ENCODE assay signal across 8 mouse cellular contexts in the genomic region with DNA sequence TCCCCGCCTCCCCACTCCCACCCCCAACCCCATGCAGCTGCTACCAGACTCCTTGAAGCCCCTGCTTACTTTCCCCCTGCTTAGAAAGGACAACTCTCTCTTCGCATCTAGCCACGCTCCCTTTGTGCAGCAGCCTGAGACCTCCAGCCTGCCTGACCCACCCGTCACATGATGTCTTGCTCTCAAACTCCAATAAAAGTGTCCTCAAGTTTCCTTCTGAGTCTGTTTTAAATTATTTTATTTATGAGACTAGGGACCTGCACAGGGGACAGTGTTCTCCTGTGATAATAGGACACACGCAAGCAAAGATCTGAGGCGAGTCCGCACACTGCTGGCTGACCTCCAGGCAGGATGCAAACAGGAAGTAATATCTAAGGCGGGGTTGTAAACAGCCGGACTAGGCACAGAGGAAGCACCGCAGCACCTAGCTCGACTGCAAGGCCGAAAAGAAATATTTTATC. TPM values are rescaled to one million over a fixed set of nuclear protein-coding genes. Genes with fewer than 3 reads are reported as not detected.
DNase-seq lines count a peak whose midpoint lies in the region; ATAC-seq and TF ChIP-seq lines count a peak whose summit lies in the region.

No protein-coding gene starts in this region.

- ATAC-seq in forebrain, postnatal 0 days = no peak; the same call in 1 of the 2 replicates
- ATAC-seq in hindbrain, embryonic 12.5 days (ENCODE audit: low FRiP score) = peak; percentile 52; the same call in 1 of the 2 replicates
- ATAC-seq in limb, embryonic 14.5 days (ENCODE audit: low FRiP score, low read depth) = peak; percentile 73; the same call in 1 of the 2 replicates
- peak; percentile 69; the same call in 1 of the 2 replicates for ATAC-seq in midbrain, embryonic 13.5 days
- ATAC-seq in inflammation-experienced regulatory T-cells, adult 6 months = no peak

- no peak overlapping the region for H3K9ac ChIP-seq in forebrain, postnatal 0 days
- H3K9ac ChIP-seq in hindbrain, embryonic 12.5 days = peak overlapping the region; percentile 49; the same call in 1 of the 2 replicates
- peak overlapping the region; percentile 44 for H3K9ac ChIP-seq in limb, embryonic 14.5 days (ENCODE audit: low read depth, low read length, severe bottlenecking)
- H3K9ac ChIP-seq in midbrain, embryonic 13.5 days (replicated peaks) = peak overlapping the region; percentile 39

- DNase-seq in 416B (ENCODE audit: low read depth) = peak; percentile 60
- DNase-seq in adrenal gland, postnatal 10 days = peak; percentile 74
- no peak for DNase-seq in forebrain, postnatal 0 days
- DNase-seq in limb, embryonic 14.5 days (ENCODE audit: low spot score) = no peak

- no peaks in the 10 kb centered on the region for H3K9me3 ChIP-seq in forebrain, postnatal 0 days (ENCODE audit: low read length)
- no peaks in the 10 kb centered on the region for H3K9me3 ChIP-seq in hindbrain, embryonic 12.5 days (replicated peaks)
- H3K9me3 ChIP-seq in limb, embryonic 14.5 days (ENCODE audit: control insufficient read depth, low read length) = no peaks in the 10 kb centered on the region
- peaks cover 4% of the 10 kb centered on the region; the same call in 1 of the 2 replicates for H3K9me3 ChIP-seq in midbrain, embryonic 13.5 days

- H3K36me3 ChIP-seq in forebrain, postnatal 0 days (ENCODE audit: insufficient read depth) = no peaks in the 10 kb centered on the region
- H3K36me3 ChIP-seq in hindbrain, embryonic 12.5 days = no peaks in the 10 kb centered on the region
- no peaks in the 10 kb centered on the region for H3K36me3 ChIP-seq in limb, embryonic 14.5 days (ENCODE audit: control insufficient read depth, insufficient read depth, low read length)
- no peaks in the 10 kb centered on the region for H3K36me3 ChIP-seq in midbrain, embryonic 13.5 days
- no peaks in the 10 kb centered on the region for H3K36me3 ChIP-seq in testis, adult 2 months (ENCODE audit: control insufficient read depth, insufficient read depth, low read length)

- no peak overlapping the region for H3K27ac ChIP-seq in forebrain, postnatal 0 days (ENCODE audit: low read depth, low read length)
- H3K27ac ChIP-seq in hindbrain, embryonic 12.5 days = no peak overlapping the region
- peak overlapping the region; percentile 26; the same call in 1 of the 2 replicates for H3K27ac ChIP-seq in limb, embryonic 14.5 days (replicated peaks; ENCODE audit: low read depth, low read length)
- H3K27ac ChIP-seq in midbrain, embryonic 13.5 days = peak overlapping the region; percentile 39
- H3K27ac ChIP-seq in testis, adult 2 months (ENCODE audit: control insufficient read depth, insufficient read depth, low read depth, low read length) = no peak overlapping the region

- H3K27me3 ChIP-seq in forebrain, postnatal 0 days (ENCODE audit: insufficient read depth, low read length) = no peaks in the 10 kb centered on the region
- H3K27me3 ChIP-seq in hindbrain, embryonic 12.5 days = no peaks in the 10 kb centered on the region
- H3K27me3 ChIP-seq in limb, embryonic 14.5 days (ENCODE audit: control insufficient read depth, insufficient read depth, low read length) = no peaks in the 10 kb centered on the region
- no peaks in the 10 kb centered on the region for H3K27me3 ChIP-seq in midbrain, embryonic 13.5 days
- no peaks in the 10 kb centered on the region for H3K27me3 ChIP-seq in testis, adult 2 months (ENCODE audit: control insufficient read depth, insufficient read depth, low read length)

- H3K4me2 ChIP-seq in forebrain, postnatal 0 days (ENCODE audit: low read depth) = peak overlapping the region; percentile 33
- peak overlapping the region; percentile 50 for H3K4me2 ChIP-seq in hindbrain, embryonic 12.5 days (replicated peaks)
- peak overlapping the region; percentile 56 for H3K4me2 ChIP-seq in limb, embryonic 14.5 days (replicated peaks; ENCODE audit: low read depth, low read length, severe bottlenecking)
- peak overlapping the region; percentile 55 for H3K4me2 ChIP-seq in midbrain, embryonic 13.5 days (replicated peaks)

- 0 out of 2 replicates have a peak, but pooled peaks cover 3% of the 10 kb centered on the region for H3K4me1 ChIP-seq in forebrain, postnatal 0 days (ENCODE audit: insufficient read depth)
- peaks cover 13% of the 10 kb centered on the region for H3K4me1 ChIP-seq in hindbrain, embryonic 12.5 days
- peaks cover 9% of the 10 kb centered on the region; the same call in 1 of the 2 replicates for H3K4me1 ChIP-seq in limb, embryonic 14.5 days (ENCODE audit: control insufficient read depth, insufficient read depth, low read length)
- peaks cover 13% of the 10 kb centered on the region for H3K4me1 ChIP-seq in midbrain, embryonic 13.5 days (replicated peaks)
- H3K4me1 ChIP-seq in testis, adult 2 months (ENCODE audit: control insufficient read depth, insufficient read depth, low read length) = peaks cover 4% of the 10 kb centered on the region; the same call in 1 of the 2 replicates

- no peak for TF ChIP-seq CTCF in forebrain, postnatal 0 days (IDR thresholded peaks at IDR 0.05; ENCODE audit: low read depth)
- no peak for TF ChIP-seq CTCF in testis, adult 2 months (IDR thresholded peaks at IDR 0.05; ENCODE audit: control insufficient read depth, insufficient read depth, insufficient replicate concordance, low read depth, low read length)

- H3K4me3 ChIP-seq in forebrain, postnatal 0 days (ENCODE audit: low read depth, low read length) = peak overlapping the region; percentile 6; the same call in 1 of the 2 replicates
- H3K4me3 ChIP-seq in hindbrain, embryonic 12.5 days = peak overlapping the region; percentile 18
- peak overlapping the region; percentile 33 for H3K4me3 ChIP-seq in limb, embryonic 14.5 days (replicated peaks; ENCODE audit: low read length)
- peak overlapping the region; percentile 32 for H3K4me3 ChIP-seq in midbrain, embryonic 13.5 days (replicated peaks)
- H3K4me3 ChIP-seq in testis, adult 2 months (ENCODE audit: control insufficient read depth, low read depth, low read length) = peak overlapping the region; percentile 48

- WGBS in forebrain, postnatal 0 days = 8% methylated on average over 12 of the region's 12 CpGs
- whole genome bisulfite sequencing in hindbrain, embryonic 12.5 days = 5% methylated on average over 12 of the region's 12 CpGs
- 3% methylated on average over 12 of the region's 12 CpGs for WGBS in limb, embryonic 14.5 days
- under 1% methylated on average over 12 of the region's 12 CpGs for WGBS in midbrain, embryonic 13.5 days

- no peak for TF ChIP-seq POLR2A in limb, embryonic 14.5 days (IDR thresholded peaks at IDR 0.05; ENCODE audit: borderline replicate concordance, extremely low read depth, insufficient read depth, insufficient read length)
- TF ChIP-seq POLR2A in testis, adult 2 months (IDR thresholded peaks at IDR 0.05; ENCODE audit: control insufficient read depth, low read depth, low read length) = no peak

RNA-seq across cellular contexts. Expression of gene Tcf12, which starts 58.1 kb away (rescaled TPM):
- total RNA-seq in adrenal gland, postnatal 10 days (2021) = 10 to 100 TPM; 82.5 to 95.3 TPM
- total RNA-seq in forebrain, postnatal 0 days (2014; rRNA removed) = 58.8 and 71.5 TPM in 2 replicates
- 23.6 and 32.4 TPM in 2 replicates for polyA plus RNA-seq in forebrain, postnatal 0 days (2015; fragmentation: Nextera tagmentation; extraction: Ambion mirVana)
- polyA plus RNA-seq in hindbrain, embryonic 12.5 days (2016; fragmentation: Nextera tagmentation; extraction: Ambion mirVana) = 192 and 206 TPM in 2 replicates
- polyA plus RNA-seq in limb, embryonic 14.5 days (2012; rRNA removed) = 158 and 226 TPM in 2 replicates
- polyA plus RNA-seq in limb, embryonic 14.5 days (2014; fragmentation: Nextera tagmentation; extraction: Ambion mirVana) = 111 and 115 TPM in 2 replicates
- polyA plus RNA-seq in midbrain, embryonic 13.5 days (2015; fragmentation: Nextera tagmentation; extraction: Ambion mirVana) = 116 and 140 TPM in 2 replicates
- polyA plus RNA-seq in testis, adult 2 months (2012; rRNA removed) = 17.4 and 20.0 TPM in 2 replicates
- polyA plus RNA-seq in inflammation-experienced regulatory T-cells, adult 6 months (2017; shearing (Covaris generic)) = 10 to 100 TPM; 19.9 to 44.4 (median 40.1) TPM

Comparison
In these comparisons a context has a peak if more than half of its experiments do, and no peak if none do; other contexts are left out.
1. DNase-seq: peak in 416B (single experiment) and adrenal gland, postnatal 10 days (single experiment); none in forebrain, postnatal 0 days (single experiment) and limb, embryonic 14.5 days (single experiment).
2. ATAC-seq: peak in hindbrain, embryonic 12.5 days (single experiment), limb, embryonic 14.5 days (single experiment) and midbrain, embryonic 13.5 days (single experiment); none in forebrain, postnatal 0 days (single experiment) and inflammation-experienced regulatory T-cells, adult 6 months (single experiment).
3. H3K27ac ChIP-seq: peak in limb, embryonic 14.5 days (single experiment) and midbrain, embryonic 13.5 days (single experiment); none in forebrain, postnatal 0 days (single experiment), hindbrain, embryonic 12.5 days (single experiment) and testis, adult 2 months (single experiment).
4. Peak in every context shown above with its lines, with median percentiles within 50 percentile points of each other: H3K4me2 ChIP-seq and H3K4me3 ChIP-seq.